Mouse (Mus musculus): ENCODE results near the gene Prkag2. TPM values are rescaled to one million over a fixed set of nuclear protein-coding genes. Genes with fewer than 3 reads are reported as not detected.
"Not testable (repeated sequence)": the region's sequence is repeated elsewhere in the genome, so short reads cannot be mapped to it uniquely, and the experiment has no call there.

The Prkag2 gene
- polyA plus RNA-seq, 1 experiment from 2014 or later = 4.8 TPM

DNA sequence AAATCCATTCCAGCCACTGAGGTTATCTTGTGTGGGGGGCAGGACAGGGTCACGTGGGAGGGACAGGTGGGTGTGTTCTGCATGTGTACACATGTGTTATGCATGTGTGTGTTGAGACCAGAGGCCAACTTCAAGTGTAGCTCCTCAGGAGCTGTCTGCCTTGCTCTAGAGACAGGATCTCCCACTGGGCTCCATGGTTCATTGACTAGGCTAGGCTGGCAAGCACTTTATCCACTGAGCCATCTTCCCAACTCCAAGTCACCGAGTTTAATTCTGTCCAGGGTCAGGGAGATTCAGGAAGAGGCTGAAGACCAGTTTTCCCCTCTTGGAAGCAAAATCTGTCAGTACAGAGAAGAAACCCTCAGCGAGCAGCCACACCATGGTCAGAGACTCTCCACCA, 19.4 kb downstream of the Prkag2 start:
- ATAC-seq (ENCODE audit: low read depth) = no peak

DNA sequence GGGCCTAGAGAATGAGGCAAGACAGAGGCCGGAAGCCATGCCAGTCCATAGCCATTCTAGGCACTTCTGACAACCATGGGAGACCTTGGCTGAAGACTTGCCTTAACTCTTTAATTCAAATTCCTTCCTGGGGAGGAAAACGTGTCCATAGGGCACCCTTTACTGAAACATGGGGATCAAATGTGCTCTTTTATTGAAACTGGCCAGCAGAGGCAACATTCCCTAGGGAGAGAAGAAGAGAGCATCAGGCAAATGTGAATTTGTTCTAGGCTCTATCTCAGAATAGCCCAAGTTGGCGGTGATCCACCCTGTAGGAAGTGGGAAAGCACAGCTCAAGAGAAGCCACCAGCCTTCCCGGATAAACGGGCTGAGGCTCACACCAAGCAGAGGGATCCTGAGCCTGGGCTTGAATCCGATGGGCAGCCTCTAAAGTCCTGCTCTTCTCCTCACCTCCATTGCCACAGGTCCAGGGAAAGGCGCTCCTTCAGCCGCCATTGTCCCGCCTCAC, 19.9 kb downstream of the Prkag2 start:
- H3K9me3 ChIP-seq (replicated peaks; ENCODE audit: control insufficient read depth, low read length) = no peaks in the 10 kb centered on the region
- H3K36me3 ChIP-seq (ENCODE audit: control insufficient read depth, insufficient read depth) = no peaks in the 10 kb centered on the region
- WGBS (ENCODE audit: insufficient replicate concordance) = 64% methylated on average over 9 of the region's 9 CpGs
- H3K4me2 ChIP-seq (ENCODE audit: low read depth, low read length) = no peak overlapping the region
- no peak overlapping the region for H3K27ac ChIP-seq (ENCODE audit: low read length)
- H3K27me3 ChIP-seq (ENCODE audit: control insufficient read depth, insufficient read depth, low read depth, low read length) = no peaks in the 10 kb centered on the region
- ATAC-seq (ENCODE audit: low read depth) = no peak
- no peaks in the 10 kb centered on the region for H3K4me1 ChIP-seq (ENCODE audit: control insufficient read depth, low read depth, low read length)
- no peak overlapping the region for H3K4me3 ChIP-seq (ENCODE audit: low read depth, low read length)
- H3K9ac ChIP-seq (ENCODE audit: low read depth, low read length) = no peak overlapping the region

More for the DNA sequence above, 19.4 kb downstream of the Prkag2 start:
- Histone ChIP-seq H3K27ac (ENCODE audit: low read length) (no peak overlapping the region), H3K27me3 (ENCODE audit: control insufficient read depth, insufficient read depth, low read depth, low read length) (no peaks in the 10 kb centered on the region), H3K4me3 (ENCODE audit: low read depth, low read length) (no peak overlapping the region), H3K4me2 (ENCODE audit: low read depth, low read length) (no peak overlapping the region), H3K9me3 (replicated peaks; ENCODE audit: control insufficient read depth, low read length) (no peaks in the 10 kb centered on the region), H3K9ac (ENCODE audit: low read depth, low read length) (no peak overlapping the region), H3K36me3 (ENCODE audit: control insufficient read depth, insufficient read depth) (no peaks in the 10 kb centered on the region), H3K4me1 (ENCODE audit: control insufficient read depth, low read depth, low read length) (no peaks in the 10 kb centered on the region)
- WGBS (ENCODE audit: insufficient replicate concordance) = 33% methylated on average over 3 of the region's 3 CpGs

- no peak overlapping the region for H3K4me3 ChIP-seq (ENCODE audit: low read depth, low read length)
- H3K9ac ChIP-seq (ENCODE audit: low read depth, low read length) = no peak overlapping the region
- H3K27ac ChIP-seq (ENCODE audit: low read length) = no peak overlapping the region
- 74% methylated on average over 9 of the region's 9 CpGs for WGBS (ENCODE audit: insufficient replicate concordance)
- no peak overlapping the region for H3K4me2 ChIP-seq (ENCODE audit: low read depth, low read length)
- H3K27me3 ChIP-seq (ENCODE audit: control insufficient read depth, insufficient read depth, low read depth, low read length) = no peaks in the 10 kb centered on the region
- no peaks in the 10 kb centered on the region for H3K36me3 ChIP-seq (ENCODE audit: control insufficient read depth, insufficient read depth)
- no peaks in the 10 kb centered on the region for H3K4me1 ChIP-seq (ENCODE audit: control insufficient read depth, low read depth, low read length)
- ATAC-seq (ENCODE audit: low read depth) = no peak
- no peaks in the 10 kb centered on the region for H3K9me3 ChIP-seq (replicated peaks; ENCODE audit: control insufficient read depth, low read length)
Observed at GRCm38 (mm10) chr5:25079766-25080265, 20.6 kb downstream of the Prkag2 start.

DNA sequence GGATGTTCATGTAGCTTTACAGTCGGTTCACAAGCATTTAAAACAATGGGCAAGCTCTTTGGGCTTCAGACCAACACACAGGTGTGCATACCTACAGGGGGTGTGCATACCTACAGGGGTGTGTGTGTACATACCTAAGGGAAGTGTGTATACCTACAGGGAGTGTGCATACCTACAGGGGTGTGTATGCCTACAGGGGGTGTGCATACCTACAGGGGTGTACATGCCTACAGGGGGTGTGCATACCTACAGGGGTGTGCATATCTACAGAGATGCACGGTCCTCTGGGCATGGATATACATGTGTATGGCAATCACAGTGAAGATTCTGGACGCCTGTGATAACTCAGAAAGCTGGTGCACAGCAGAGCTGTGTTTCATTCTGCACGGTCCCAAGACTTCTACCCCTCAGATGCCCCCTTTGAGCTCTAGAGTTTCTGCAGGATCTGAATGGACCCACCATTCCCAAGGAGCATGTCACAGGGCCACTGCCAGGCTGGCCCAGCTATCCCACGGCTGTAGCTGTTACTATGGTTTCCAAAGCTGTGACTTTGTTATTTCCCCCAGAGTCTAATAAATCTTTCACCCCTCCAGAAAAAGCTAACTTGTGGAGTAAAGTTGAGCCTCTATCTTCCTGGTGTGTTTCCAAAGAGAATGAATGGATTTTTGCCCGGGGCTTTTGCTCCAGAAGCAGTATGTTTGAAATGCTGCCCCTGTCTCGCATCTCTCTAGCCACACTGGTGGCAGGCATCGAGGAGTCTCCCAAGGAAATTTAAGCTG, 22.4 kb downstream of the Prkag2 start:
- Histone ChIP-seq H3K27ac (ENCODE audit: low read length) (no peak overlapping the region), H3K9me3 (replicated peaks; ENCODE audit: control insufficient read depth, low read length) (no peaks in the 10 kb centered on the region), H3K27me3 (ENCODE audit: control insufficient read depth, insufficient read depth, low read depth, low read length) (no peaks in the 10 kb centered on the region), H3K9ac (ENCODE audit: low read depth, low read length) (no peak overlapping the region), H3K4me2 (ENCODE audit: low read depth, low read length) (no peak overlapping the region), H3K4me1 (ENCODE audit: control insufficient read depth, low read depth, low read length) (no peaks in the 10 kb centered on the region), H3K36me3 (ENCODE audit: control insufficient read depth, insufficient read depth) (no peaks in the 10 kb centered on the region), H3K4me3 (ENCODE audit: low read depth, low read length) (no peak overlapping the region)
- 56% methylated on average over 8 of the region's 8 CpGs for WGBS (ENCODE audit: insufficient replicate concordance)
- no peak for ATAC-seq (ENCODE audit: low read depth)

GRCm38 (mm10) chr5:25077258-25077657, 23.2 kb downstream of the Prkag2 start:
- not testable (repeated sequence) for H3K27me3 ChIP-seq (ENCODE audit: control insufficient read depth, insufficient read depth, low read depth, low read length); H3K27ac ChIP-seq (ENCODE audit: low read length); H3K9me3 ChIP-seq (replicated peaks; ENCODE audit: control insufficient read depth, low read length); H3K36me3 ChIP-seq (ENCODE audit: control insufficient read depth, insufficient read depth); H3K4me2 ChIP-seq (ENCODE audit: low read depth, low read length); H3K4me1 ChIP-seq (ENCODE audit: control insufficient read depth, low read depth, low read length); H3K9ac ChIP-seq (ENCODE audit: low read depth, low read length); ATAC-seq (ENCODE audit: low read depth); H3K4me3 ChIP-seq (ENCODE audit: low read depth, low read length)
- WGBS (ENCODE audit: insufficient replicate concordance) = 81% methylated on average over 13 of the region's 13 CpGs

GRCm38 (mm10) chr5:25075623-25076022, 24.8 kb downstream of the Prkag2 start:
- no peaks in the 10 kb centered on the region for H3K4me1 ChIP-seq (ENCODE audit: control insufficient read depth, low read depth, low read length)
- no peak overlapping the region for H3K4me3 ChIP-seq (ENCODE audit: low read depth, low read length)
- H3K9ac ChIP-seq (ENCODE audit: low read depth, low read length) = no peak overlapping the region
- H3K27ac ChIP-seq (ENCODE audit: low read length) = no peak overlapping the region
- ATAC-seq (ENCODE audit: low read depth) = no peak
- 67% methylated on average over 4 of the region's 4 CpGs for WGBS (ENCODE audit: insufficient replicate concordance)
- H3K36me3 ChIP-seq (ENCODE audit: control insufficient read depth, insufficient read depth) = no peaks in the 10 kb centered on the region
- no peak overlapping the region for H3K4me2 ChIP-seq (ENCODE audit: low read depth, low read length)
- no peaks in the 10 kb centered on the region for H3K9me3 ChIP-seq (replicated peaks; ENCODE audit: control insufficient read depth, low read length)
- no peaks in the 10 kb centered on the region for H3K27me3 ChIP-seq (ENCODE audit: control insufficient read depth, insufficient read depth, low read depth, low read length)

- ATAC-seq (ENCODE audit: low read depth) = peak; percentile 44; the same call in 1 of the 2 replicates
- H3K27me3 ChIP-seq (ENCODE audit: control insufficient read depth, insufficient read depth, low read depth, low read length) = no peaks in the 10 kb centered on the region
- H3K36me3 ChIP-seq (ENCODE audit: control insufficient read depth, insufficient read depth) = no peaks in the 10 kb centered on the region
- H3K4me2 ChIP-seq (ENCODE audit: low read depth, low read length) = no peak overlapping the region
- no peak overlapping the region for H3K4me3 ChIP-seq (ENCODE audit: low read depth, low read length)
- peaks cover 7% of the 10 kb centered on the region for H3K4me1 ChIP-seq (ENCODE audit: control insufficient read depth, low read depth, low read length)
- H3K27ac ChIP-seq (ENCODE audit: low read length) = no peak overlapping the region
- no peak overlapping the region for H3K9ac ChIP-seq (ENCODE audit: low read depth, low read length)
- no peaks in the 10 kb centered on the region for H3K9me3 ChIP-seq (replicated peaks; ENCODE audit: control insufficient read depth, low read length)
- 34% methylated on average over 5 of the region's 5 CpGs for WGBS (ENCODE audit: insufficient replicate concordance)
Observed at GRCm38 (mm10) chr5:25069815-25070214, 30.6 kb downstream of the Prkag2 start.

- peaks cover 11% of the 10 kb centered on the region for H3K4me1 ChIP-seq (ENCODE audit: control insufficient read depth, low read depth, low read length)
- 47% methylated on average over 6 of the region's 6 CpGs for whole genome bisulfite sequencing (ENCODE audit: insufficient replicate concordance)
- no peaks in the 10 kb centered on the region for H3K36me3 ChIP-seq (ENCODE audit: control insufficient read depth, insufficient read depth)
- no peak overlapping the region for H3K4me3 ChIP-seq (ENCODE audit: low read depth, low read length)
- ATAC-seq (ENCODE audit: low read depth) = peak; percentile 44; the same call in 1 of the 2 replicates
- no peaks in the 10 kb centered on the region for H3K9me3 ChIP-seq (replicated peaks; ENCODE audit: control insufficient read depth, low read length)
- H3K27me3 ChIP-seq (ENCODE audit: control insufficient read depth, insufficient read depth, low read depth, low read length) = no peaks in the 10 kb centered on the region
- H3K27ac ChIP-seq (ENCODE audit: low read length) = peak overlapping the region; percentile 32
- no peak overlapping the region for H3K9ac ChIP-seq (ENCODE audit: low read depth, low read length)
- H3K4me2 ChIP-seq (ENCODE audit: low read depth, low read length) = no peak overlapping the region
Observed at GRCm38 (mm10) chr5:25067122-25067521, 33.3 kb downstream of the Prkag2 start.

All from liver, embryonic 16.5 days (tissue).